Mouse (Mus musculus) right cerebral cortex, adult 2 months (tissue): ENCODE data around the gene Ppp1r27.
"Not testable (repeated sequence)": the region's sequence is repeated elsewhere in the genome, so short reads cannot be mapped to it uniquely, and the experiment has no call there.

Experiments used
- DNase-seq, 2 experiments: peaks; one replicate each; pipeline ENCODE4 v3.0.0; 2021 to 2022; ENCODE audit warnings: low spot score in 2 of 2

The Ppp1r27 gene

GRCm38 (mm10) chr11:120515611-120516010, 35.3 kb downstream of the Ppp1r27 start:
- DNase-seq = peak; percentile 89 to 92

GRCm38 (mm10) chr11:120514262-120514661, 36.7 kb downstream of the Ppp1r27 start:
- DNase-seq = not testable (repeated sequence)

- DNase-seq = no peak
Measured at GRCm38 (mm10) chr11:120512790-120513453, 38.0 kb downstream of the Ppp1r27 start.

- DNase-seq = no peak
Measured at GRCm38 (mm10) chr11:120510375-120511030, 40.4 kb downstream of the Ppp1r27 start.

GRCm38 (mm10) chr11:120509940-120510339, 41.0 kb downstream of the Ppp1r27 start:
- no peak for DNase-seq

- DNase-seq = no peak
Measured at GRCm38 (mm10) chr11:120508290-120508870, 42.6 kb downstream of the Ppp1r27 start.

- no peak for DNase-seq
Measured at GRCm38 (mm10) chr11:120507611-120508289, 43.2 kb downstream of the Ppp1r27 start.

GRCm38 (mm10) chr11:120506899-120507298, 44.0 kb downstream of the Ppp1r27 start:
- DNase-seq = no peak

- DNase-seq = no peak
Measured at GRCm38 (mm10) chr11:120505661-120506060, 45.3 kb downstream of the Ppp1r27 start.

- no peak for DNase-seq
Measured at GRCm38 (mm10) chr11:120501701-120502100, 49.2 kb downstream of the Ppp1r27 start.

GRCm38 (mm10) chr11:120501018-120501417, 49.9 kb downstream of the Ppp1r27 start:
- DNase-seq = no peak

- no peak for DNase-seq
Measured at GRCm38 (mm10) chr11:120500357-120500756, 50.6 kb downstream of the Ppp1r27 start.
